Mouse (Mus musculus): Measurements from ENCODE around the gene Lce3f. TPM values are rescaled to one million over a fixed set of nuclear protein-coding genes. Genes with fewer than 3 reads are reported as not detected.

Gene Lce3f
- polyA plus RNA-seq, 1 experiment from 2014 or later = not detected

Other genes with a start within 250 kb of the Lce3f start
- not detected in 2 replicates for gene Lce1g, start 239.9 kb upstream of the Lce3f start, polyA plus RNA-seq (2014; fragmentation: Nextera tagmentation; extraction: Ambion mirVana)
- gene Lce1h, start 227.2 kb upstream of the Lce3f start, polyA plus RNA-seq (2014; fragmentation: Nextera tagmentation; extraction: Ambion mirVana) = not detected in 2 replicates
- gene Lce1i, start 213.3 kb upstream of the Lce3f start, polyA plus RNA-seq (2014; fragmentation: Nextera tagmentation; extraction: Ambion mirVana) = not detected in 2 replicates
- gene Lce1j, start 201.7 kb upstream of the Lce3f start, polyA plus RNA-seq (2014; fragmentation: Nextera tagmentation; extraction: Ambion mirVana) = not detected in 2 replicates
- not detected in 2 replicates for gene Lce1k, start 184.3 kb upstream of the Lce3f start, polyA plus RNA-seq (2014; fragmentation: Nextera tagmentation; extraction: Ambion mirVana)
- gene Kprp, start 165.0 kb upstream of the Lce3f start, polyA plus RNA-seq (2014; fragmentation: Nextera tagmentation; extraction: Ambion mirVana) = not detected in 2 replicates
- not detected in 2 replicates for gene Lce1l, start 140.9 kb upstream of the Lce3f start, polyA plus RNA-seq (2014; fragmentation: Nextera tagmentation; extraction: Ambion mirVana)
- gene 2310050C09Rik, start 122.0 kb upstream of the Lce3f start, polyA plus RNA-seq (2014; fragmentation: Nextera tagmentation; extraction: Ambion mirVana) = not detected in 2 replicates
- not detected in 2 replicates for gene Lce3a, start 66.0 kb upstream of the Lce3f start, polyA plus RNA-seq (2014; fragmentation: Nextera tagmentation; extraction: Ambion mirVana)
- not detected in 2 replicates for gene Lce3b, start 59.2 kb upstream of the Lce3f start, polyA plus RNA-seq (2014; fragmentation: Nextera tagmentation; extraction: Ambion mirVana)
- not detected in 2 replicates for gene Lce3c, start 47.7 kb upstream of the Lce3f start, polyA plus RNA-seq (2014; fragmentation: Nextera tagmentation; extraction: Ambion mirVana)
- gene Lce3d, start 34.8 kb upstream of the Lce3f start, polyA plus RNA-seq (2014; fragmentation: Nextera tagmentation; extraction: Ambion mirVana) = not detected in 2 replicates
- not detected in 2 replicates for gene Lce3e, start 25.2 kb upstream of the Lce3f start, polyA plus RNA-seq (2014; fragmentation: Nextera tagmentation; extraction: Ambion mirVana)
- 0.63 and 2.5 TPM in 2 replicates for gene Crct1, start 23.5 kb downstream of the Lce3f start, polyA plus RNA-seq (2014; fragmentation: Nextera tagmentation; extraction: Ambion mirVana)
- not detected in 2 replicates for gene Lce1m, start 26.8 kb downstream of the Lce3f start, polyA plus RNA-seq (2014; fragmentation: Nextera tagmentation; extraction: Ambion mirVana)
- not detected in 2 replicates for gene Gm4858, start 76.6 kb downstream of the Lce3f start, polyA plus RNA-seq (2014; fragmentation: Nextera tagmentation; extraction: Ambion mirVana)
- not detected in 2 replicates for gene Crnn, start 152.6 kb downstream of the Lce3f start, polyA plus RNA-seq (2014; fragmentation: Nextera tagmentation; extraction: Ambion mirVana)
- 0.04 TPM in 1 of 2 replicates, not detected in the other for gene Flg2, start 205.1 kb downstream of the Lce3f start, polyA plus RNA-seq (2014; fragmentation: Nextera tagmentation; extraction: Ambion mirVana)

All from midbrain, embryonic 14.5 days (tissue).